Mouse (Mus musculus) cortical plate, adult 2 months (tissue): ENCODE data around the gene Irf8.

ENCODE experiments used
- CTCF ChIP-seq: fragments of 200-500 bp; IDR thresholded peaks from 2 replicates; pipeline ENCODE4 v1.5.1; 2011; ENCODE audit warnings: mild to moderate bottlenecking, control low read depth, low read length; ENCODE audit not compliant: insufficient read depth; ENCODE audit errors: extremely low read depth
- POLR2A ChIP-seq: fragments of 200-500 bp; IDR thresholded peaks from 2 replicates; pipeline ENCODE4 v1.6.1; 2011; ENCODE audit warnings: mild to moderate bottlenecking, low read length, control low read depth; ENCODE audit not compliant: insufficient read depth; ENCODE audit errors: extremely low read depth

DNA sequence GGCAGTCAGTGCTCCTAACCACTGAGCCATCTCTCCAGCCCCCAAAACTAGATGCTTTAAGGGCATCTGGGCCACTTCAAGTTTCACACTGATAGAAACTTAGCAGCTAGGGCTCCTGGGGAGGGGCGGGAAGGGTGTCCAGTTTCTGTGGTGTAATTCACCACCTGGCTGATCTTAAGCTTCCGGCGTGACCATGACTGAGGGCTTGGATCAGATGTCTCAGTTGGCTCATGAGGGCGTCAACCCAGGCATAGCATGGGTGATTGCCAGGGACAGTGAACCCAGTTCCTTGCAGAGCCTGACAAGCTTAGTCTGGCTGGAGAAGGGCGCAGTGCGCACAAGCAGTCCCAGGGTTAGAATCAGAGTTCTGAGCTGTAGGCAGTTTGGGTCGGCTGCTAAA lies 42.9 kb downstream of the Irf8 start:
- TF ChIP-seq CTCF (no peak), POLR2A (no peak)
